Mouse (Mus musculus) megakaryocyte, embryonic 14.5 days (primary cell): ENCODE data around the gene Sema6d. TPM values are rescaled to one million over a fixed set of nuclear protein-coding genes. Genes with fewer than 3 reads are reported as not detected.
A peak's percentile ranks its signal among the peaks of the same experiment; 100 is the strongest.

Source experiments
- H3K27me3 ChIP-seq: replicated peaks from 2 replicates; pipeline ENCODE3; 2012; ENCODE audit warnings: inconsistent platforms
- H3K36me3 ChIP-seq: replicated peaks from 2 replicates; pipeline ENCODE3; 2012; ENCODE audit warnings: low read length, inconsistent platforms, mixed read lengths
- H3K4me1 ChIP-seq: 2 replicates; pipeline ENCODE4 v1.6.1; 2012; ENCODE audit warnings: inconsistent platforms
- H3K4me3 ChIP-seq: replicated peaks from 2 replicates; pipeline ENCODE3; 2012; ENCODE audit warnings: moderate library complexity, mild to moderate bottlenecking, inconsistent platforms
- H3K9me3 ChIP-seq: 2 replicates; pipeline ENCODE4 v1.6.1; 2012; ENCODE audit warnings: inconsistent platforms
- FLI1 ChIP-seq: IDR thresholded peaks from 2 replicates; pipeline ENCODE4 v1.6.1; 2012; ENCODE audit warnings: low read length, inconsistent platforms, mixed read lengths
- GATA1 ChIP-seq: IDR thresholded peaks from 3 replicates; pipeline ENCODE4 v1.6.1; 2012; ENCODE audit warnings: mixed read lengths, low read length, inconsistent platforms, borderline replicate concordance
- polyA plus RNA-seq: library from polyadenylated mRNA; stranded (reverse); fragments of >175 nt; gene quantifications from 2 replicates; pipeline ENCODE4 v1.2.3, GENCODE M21; 2012; ENCODE audit warnings: low replicate concordance; ENCODE audit not compliant: insufficient read depth

Sema6d gene
- polyA plus RNA-seq, 1 experiment, result 2.3 TPM

DNA sequence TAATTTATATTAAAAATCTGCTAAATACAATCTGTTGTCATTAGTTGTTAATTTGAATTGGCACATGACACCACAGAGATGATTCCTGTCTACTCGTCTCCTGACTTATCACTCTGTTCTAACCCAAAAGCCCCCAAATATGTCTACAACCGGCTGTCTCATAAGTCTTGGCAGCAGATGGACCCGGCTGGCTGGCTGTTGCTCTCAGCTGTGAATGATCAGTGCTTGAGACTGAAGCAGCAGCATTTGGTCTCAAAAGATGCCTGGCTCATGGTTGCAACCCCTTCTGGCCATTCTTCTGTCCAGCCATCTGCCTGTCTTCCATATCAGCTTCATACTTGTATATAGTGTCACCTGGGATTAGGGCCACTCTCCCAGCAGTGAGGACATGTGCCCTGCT is 434.4 kb downstream of the Sema6d start:
- no peaks in the 10 kb centered on the region for H3K4me1 ChIP-seq
- TF ChIP-seq FLI1, result no peak
- TF ChIP-seq GATA1, result no peak
- H3K27me3 ChIP-seq, result no peaks in the 10 kb centered on the region
- no peaks in the 10 kb centered on the region for H3K36me3 ChIP-seq
- no peaks in the 10 kb centered on the region for H3K9me3 ChIP-seq
- no peak overlapping the region for H3K4me3 ChIP-seq

GRCm38 (mm10) chr2:124527641-124528040 is 437.9 kb downstream of the Sema6d start:
- no peaks in the 10 kb centered on the region for H3K36me3 ChIP-seq
- H3K4me1 ChIP-seq, result no peaks in the 10 kb centered on the region
- no peaks in the 10 kb centered on the region for H3K9me3 ChIP-seq
- no peaks in the 10 kb centered on the region for H3K27me3 ChIP-seq
- no peak for TF ChIP-seq GATA1
- no peak for TF ChIP-seq FLI1
- no peak overlapping the region for H3K4me3 ChIP-seq

DNA sequence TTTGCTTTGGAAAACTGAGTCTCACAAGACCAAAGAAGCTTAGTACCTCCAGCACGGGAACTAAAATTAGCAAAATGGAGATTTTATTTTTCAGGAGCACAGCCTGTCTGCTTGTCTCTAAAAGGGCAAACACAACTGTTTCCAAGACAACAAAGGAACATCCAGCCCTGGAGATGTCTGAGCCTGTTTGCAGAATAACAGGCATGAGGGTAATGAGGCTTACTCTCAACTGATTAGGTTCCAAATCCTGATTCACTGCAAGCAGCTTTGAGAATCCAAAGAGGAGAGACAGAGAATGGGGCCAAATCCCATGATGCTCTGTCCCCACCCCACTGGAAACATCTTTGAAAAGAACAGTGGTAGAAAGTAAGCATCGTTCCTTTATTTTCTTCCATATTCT is 440.7 kb downstream of the Sema6d start:
- no peaks in the 10 kb centered on the region for H3K36me3 ChIP-seq
- H3K4me3 ChIP-seq, result no peak overlapping the region
- no peaks in the 10 kb centered on the region for H3K27me3 ChIP-seq
- no peaks in the 10 kb centered on the region for H3K9me3 ChIP-seq
- H3K4me1 ChIP-seq, result no peaks in the 10 kb centered on the region
- no peak for TF ChIP-seq GATA1
- no peak for TF ChIP-seq FLI1

GRCm38 (mm10) chr2:124531062-124531461 is 441.3 kb downstream of the Sema6d start:
- H3K4me1 ChIP-seq, result no peaks in the 10 kb centered on the region
- H3K9me3 ChIP-seq, result no peaks in the 10 kb centered on the region
- TF ChIP-seq FLI1 (no peak), GATA1 (no peak)
- no peaks in the 10 kb centered on the region for H3K36me3 ChIP-seq
- no peaks in the 10 kb centered on the region for H3K27me3 ChIP-seq
- no peak overlapping the region for H3K4me3 ChIP-seq

- H3K9me3 ChIP-seq, result no peaks in the 10 kb centered on the region
- no peaks in the 10 kb centered on the region for H3K4me1 ChIP-seq
- no peaks in the 10 kb centered on the region for H3K36me3 ChIP-seq
- no peaks in the 10 kb centered on the region for H3K27me3 ChIP-seq
- no peak for TF ChIP-seq FLI1
- TF ChIP-seq GATA1, result no peak
- no peak overlapping the region for H3K4me3 ChIP-seq
Measured at GRCm38 (mm10) chr2:124532906-124533305, 443.1 kb downstream of the Sema6d start.

DNA sequence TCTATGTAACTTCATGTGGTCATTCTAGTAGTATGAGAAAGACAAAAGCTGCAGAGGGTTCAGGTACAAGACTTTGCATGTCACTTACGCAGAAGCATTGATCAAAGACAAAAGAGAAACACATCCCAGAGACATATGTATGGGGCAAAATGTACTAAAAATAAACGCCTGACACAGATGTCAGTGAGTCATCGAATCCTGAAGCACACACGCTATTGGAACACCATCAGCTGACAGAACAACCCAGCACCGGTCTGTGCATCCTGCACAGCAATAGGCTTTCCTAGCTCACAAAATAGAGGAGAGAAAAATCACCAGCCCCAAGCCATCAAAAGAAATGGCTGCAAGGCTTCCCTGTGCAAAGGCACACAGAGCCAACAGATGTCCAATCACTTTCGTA is 443.8 kb downstream of the Sema6d start:
- no peak for TF ChIP-seq FLI1
- TF ChIP-seq GATA1, result no peak
- Histone ChIP-seq H3K36me3 (no peaks in the 10 kb centered on the region), H3K9me3 (no peaks in the 10 kb centered on the region), H3K4me1 (no peaks in the 10 kb centered on the region), H3K4me3 (no peak overlapping the region), H3K27me3 (no peaks in the 10 kb centered on the region)

GRCm38 (mm10) chr2:124550315-124550714 is 460.5 kb downstream of the Sema6d start:
- Histone ChIP-seq H3K4me1 (peaks cover 10% of the 10 kb centered on the region), H3K9me3 (no peaks in the 10 kb centered on the region), H3K27me3 (no peaks in the 10 kb centered on the region), H3K36me3 (no peaks in the 10 kb centered on the region), H3K4me3 (no peak overlapping the region)
- TF ChIP-seq GATA1 (no peak), FLI1 (no peak)

DNA sequence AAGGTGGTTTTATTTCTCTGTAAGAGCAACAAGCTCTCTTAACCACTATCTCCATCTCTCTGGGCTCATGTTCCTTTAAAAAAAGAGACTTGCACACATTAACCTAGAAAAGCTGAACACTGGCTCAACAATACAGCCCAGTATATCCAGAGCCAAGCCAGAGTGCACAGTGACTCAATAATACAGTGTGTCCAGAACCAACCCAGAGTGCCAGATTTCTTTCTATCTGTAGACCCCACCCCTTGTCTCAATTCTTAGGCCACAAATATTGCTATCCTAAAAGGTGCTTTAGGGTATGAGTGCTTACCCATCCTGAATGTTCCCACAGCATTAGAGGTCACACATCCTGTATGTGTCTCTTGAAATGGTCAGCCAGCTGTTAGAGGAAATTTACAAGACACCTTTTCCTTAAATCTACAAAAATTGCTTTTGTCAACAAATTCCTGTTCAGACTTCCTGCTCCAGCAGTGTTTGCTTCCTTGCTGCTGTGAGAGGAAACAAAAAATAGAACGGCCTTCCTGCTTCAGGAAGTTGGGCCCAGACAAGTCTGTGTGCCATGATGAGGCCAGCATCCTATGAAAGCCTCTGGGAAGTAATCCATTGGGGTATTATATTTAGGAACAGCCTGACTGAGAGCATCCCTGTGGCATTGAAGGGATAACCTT is 465.1 kb downstream of the Sema6d start:
- no peak overlapping the region for H3K4me3 ChIP-seq
- no peak for TF ChIP-seq FLI1
- TF ChIP-seq GATA1, result no peak
- no peaks in the 10 kb centered on the region for H3K36me3 ChIP-seq
- peaks cover 18% of the 10 kb centered on the region for H3K4me1 ChIP-seq
- no peaks in the 10 kb centered on the region for H3K27me3 ChIP-seq
- no peaks in the 10 kb centered on the region for H3K9me3 ChIP-seq

DNA sequence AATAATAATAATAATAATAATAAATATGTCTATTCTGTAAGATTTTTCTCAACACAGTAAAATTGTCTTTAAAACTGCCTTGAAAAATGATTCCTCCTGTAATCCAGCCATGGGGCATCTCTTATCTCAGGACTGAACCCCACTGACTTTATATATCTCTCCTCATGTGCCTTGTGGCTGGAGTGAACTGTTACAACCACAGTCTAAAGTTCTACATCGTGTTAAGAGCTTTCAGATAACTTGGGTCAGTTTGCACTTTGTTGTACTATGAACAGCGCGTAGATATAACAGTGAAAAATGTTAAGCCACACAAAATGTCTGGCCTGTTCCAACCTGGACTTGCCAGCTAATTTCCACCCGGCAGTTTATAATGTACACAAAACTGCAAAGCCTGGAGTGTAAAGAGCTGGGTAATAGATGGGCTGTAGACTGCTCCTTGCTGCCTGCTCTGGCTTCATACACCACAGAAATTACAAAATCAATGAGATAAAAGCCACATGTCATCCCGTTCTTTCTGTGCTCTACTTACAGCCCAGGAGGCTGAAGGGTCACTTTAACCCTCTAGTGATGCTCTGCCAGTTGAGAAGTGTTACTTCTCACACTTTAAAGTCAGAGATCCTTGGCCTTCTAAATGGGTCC is 467.2 kb downstream of the Sema6d start:
- Histone ChIP-seq H3K36me3 (no peaks in the 10 kb centered on the region), H3K4me1 (peaks cover 13% of the 10 kb centered on the region), H3K9me3 (no peaks in the 10 kb centered on the region), H3K27me3 (no peaks in the 10 kb centered on the region), H3K4me3 (no peak overlapping the region)
- no peak for TF ChIP-seq FLI1
- no peak for TF ChIP-seq GATA1

DNA sequence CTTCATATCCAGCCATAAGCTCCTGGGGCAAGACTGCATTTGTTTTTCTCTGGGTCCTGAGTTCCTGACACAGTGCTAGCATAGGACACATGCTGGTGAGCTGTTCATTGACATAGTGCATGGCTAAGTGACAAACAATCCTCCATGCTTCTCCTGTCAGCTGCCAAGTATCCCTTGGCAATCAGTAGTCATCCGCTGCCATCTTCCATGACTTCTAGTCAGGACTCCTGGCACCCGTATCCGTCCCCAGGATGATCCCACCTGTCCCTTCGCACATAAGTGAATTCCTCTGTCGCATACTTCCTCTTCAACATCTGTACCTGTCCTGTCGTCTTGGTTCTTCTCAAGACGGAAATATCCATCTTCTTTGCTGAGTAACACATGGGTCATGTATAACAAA is 468.3 kb downstream of the Sema6d start:
- no peaks in the 10 kb centered on the region for H3K36me3 ChIP-seq
- no peak for TF ChIP-seq GATA1
- no peak for TF ChIP-seq FLI1
- peaks cover 13% of the 10 kb centered on the region for H3K4me1 ChIP-seq
- no peaks in the 10 kb centered on the region for H3K9me3 ChIP-seq
- H3K4me3 ChIP-seq, result peak overlapping the region; percentile 6
- peaks cover 2% of the 10 kb centered on the region for H3K27me3 ChIP-seq
